Mouse (Mus musculus): ENCODE measurements around the gene Pde11a.

DNA sequence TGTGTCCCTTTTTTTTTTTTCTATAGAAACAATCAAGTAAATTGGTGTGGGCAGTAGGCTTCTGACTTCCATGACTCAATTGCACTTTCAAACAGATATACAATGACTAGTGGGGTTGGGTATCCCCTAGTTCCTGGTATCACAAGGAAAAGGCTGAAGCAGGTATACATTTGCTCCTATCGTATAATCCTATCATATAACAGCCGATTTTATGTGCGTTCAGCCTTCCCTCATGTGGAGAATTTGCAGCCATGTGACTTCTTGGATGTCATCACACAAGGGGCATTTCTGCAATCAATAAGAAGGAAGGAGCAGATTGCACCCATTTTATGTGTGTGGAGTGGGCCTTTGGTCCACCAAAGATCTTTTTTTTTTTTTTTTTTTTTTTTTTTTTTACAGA, 355.5 kb downstream of the Pde11a start:
- TF ChIP-seq CTCF (conservative IDR thresholded peaks at IDR 0.05; ENCODE audit: low read length) (no peak), POU5F1 (IDR thresholded peaks at IDR 0.05; ENCODE audit: borderline replicate concordance, low read length) (no peak), NANOG (IDR thresholded peaks at IDR 0.05; ENCODE audit: borderline replicate concordance, low read length) (no peak)

All from E14TG2a.4 (cell line).